Mouse (Mus musculus): ENCODE results near the gene Pcdh15.

Gene Pcdh15

GRCm38 (mm10) chr10:73823214-73823613 is 724.1 kb downstream of the Pcdh15 start:
- DNase-seq: no peak

GRCm38 (mm10) chr10:73826354-73826753 is 727.2 kb downstream of the Pcdh15 start:
- DNase-seq: no peak

- no peak for DNase-seq
Measured at GRCm38 (mm10) chr10:73828781-73829180, 729.6 kb downstream of the Pcdh15 start.

GRCm38 (mm10) chr10:73844998-73845397 is 745.9 kb downstream of the Pcdh15 start:
- no peak for DNase-seq

GRCm38 (mm10) chr10:73862181-73862580 is 763.0 kb downstream of the Pcdh15 start:
- no peak for DNase-seq

GRCm38 (mm10) chr10:73878055-73878728 is 779.0 kb downstream of the Pcdh15 start:
- DNase-seq: no peak

- no peak for DNase-seq
Measured at GRCm38 (mm10) chr10:73878729-73879067, 779.6 kb downstream of the Pcdh15 start.

- DNase-seq: no peak
Measured at GRCm38 (mm10) chr10:73887771-73888170, 788.6 kb downstream of the Pcdh15 start.

- DNase-seq: no peak
Measured at GRCm38 (mm10) chr10:73892251-73892650, 793.1 kb downstream of the Pcdh15 start.

GRCm38 (mm10) chr10:73896086-73896607 is 797.0 kb downstream of the Pcdh15 start:
- no peak for DNase-seq

- DNase-seq: no peak
Measured at GRCm38 (mm10) chr10:73899165-73899564, 800.0 kb downstream of the Pcdh15 start.

- no peak for DNase-seq
Measured at GRCm38 (mm10) chr10:73907626-73908025, 808.5 kb downstream of the Pcdh15 start.

GRCm38 (mm10) chr10:73908568-73908967 is 809.4 kb downstream of the Pcdh15 start:
- no peak for DNase-seq

- DNase-seq: no peak
Measured at GRCm38 (mm10) chr10:73915170-73915569, 816.0 kb downstream of the Pcdh15 start.

GRCm38 (mm10) chr10:73921579-73921978 is 822.4 kb downstream of the Pcdh15 start:
- peak; percentile 7 for DNase-seq

- no peak for DNase-seq
Measured at GRCm38 (mm10) chr10:73928672-73929071, 829.5 kb downstream of the Pcdh15 start.

- DNase-seq: no peak
Measured at GRCm38 (mm10) chr10:73929718-73930117, 830.6 kb downstream of the Pcdh15 start.

- DNase-seq: no peak
Measured at GRCm38 (mm10) chr10:73931185-73931584, 832.0 kb downstream of the Pcdh15 start.

GRCm38 (mm10) chr10:73931996-73932679 is 833.0 kb downstream of the Pcdh15 start:
- no peak for DNase-seq

- DNase-seq: no peak
Measured at GRCm38 (mm10) chr10:73936121-73936520, 837.0 kb downstream of the Pcdh15 start.

- DNase-seq: no peak
Measured at GRCm38 (mm10) chr10:73938989-73939388, 839.8 kb downstream of the Pcdh15 start.

GRCm38 (mm10) chr10:73947799-73948198 is 848.7 kb downstream of the Pcdh15 start:
- DNase-seq: no peak

- no peak for DNase-seq
Measured at GRCm38 (mm10) chr10:73953362-73953761, 854.2 kb downstream of the Pcdh15 start.

GRCm38 (mm10) chr10:73984057-73984456 is 884.9 kb downstream of the Pcdh15 start:
- DNase-seq: no peak
